ENCODE assay signal across 23 mouse cellular contexts in genomic region chr12:82524987-82525386, GRCm38 (mm10).
DNase-seq lines count a peak whose midpoint lies in the region; ATAC-seq lines count a peak whose summit lies in the region.
"Had no signal": no experiment of that assay in that cellular context is flagged by ENCODE, and none has a peak within 500 bp of the region (broad histone marks: within the 10 kb centered on the region; RNA-seq: fewer than 3 reads in every experiment).

No protein-coding gene starts in this region.

- peak; percentile 92 for ATAC-seq in granulocyte monocyte progenitor cell, adult 5-6 weeks (replicated peaks; ENCODE audit: poor library complexity, severe bottlenecking)
- ATAC-seq in megakaryocyte progenitor cell, adult 5-6 weeks (replicated peaks; ENCODE audit: poor library complexity): peak; percentile 90
- ATAC-seq: activated CD4-positive, CD25-positive, alpha-beta regulatory T cell, adult 4 months; CD4-positive, CD25-positive, alpha-beta regulatory T cell, adult 4 months; forebrain, embryonic 14.5 days; forebrain, embryonic 16.5 days; Patski had no signal

- DNase-seq in 416B (ENCODE audit: low read depth): peak; percentile 26
- DNase-seq in fat pad, adult 2 months (ENCODE audit: extremely low read depth, low read depth, low spot score): peak; percentile 26
- DNase-seq in thymus, postnatal 25 days: no peak
- no peak for DNase-seq in gastrocnemius, postnatal 4 days (ENCODE audit: low spot score in 2 of 2)
- no peak for DNase-seq in gastrocnemius, postnatal 36 days
- DNase-seq in urinary bladder, postnatal 14 days (ENCODE audit: low spot score): no peak
- DNase-seq: adrenal gland, postnatal 10 days; adrenal gland, postnatal 25 days; B cell, adult 2 months; cerebellum, adult 11 months; cerebellum, adult 18-20 months; cerebellum, adult 8-10 months; cerebellum, adult 9-11 months; cerebellum, postnatal 14 days; cerebellum, postnatal 36 days; embryo, embryonic 11 days had no signal

- intact Hi-C loops in gastrocnemius, postnatal 36 days (cut with DNase I): no loop called here

Comparison
In these comparisons a context has a peak if more than half of its experiments do, and no peak if none do; other contexts are left out.
1. DNase-seq: peak in 416B (single experiment) and fat pad, adult 2 months (single experiment); none in thymus, postnatal 25 days (single experiment), gastrocnemius, postnatal 4 days (0 of 2), gastrocnemius, postnatal 36 days (0 of 2) and urinary bladder, postnatal 14 days (single experiment).